Mouse (Mus musculus) left cerebral cortex, postnatal 4 days (tissue): ENCODE data around the gene Cog8. TPM values are rescaled to one million over a fixed set of nuclear protein-coding genes. Genes with fewer than 3 reads are reported as not detected.

Source experiments
- DNase-seq: peaks from one replicate; pipeline ENCODE4 v3.0.0-alpha.2; 2022
- intact Hi-C: fragments of 180-260 bp; cut with DNase I; formaldehyde crosslinking; loops from one replicate; pipeline ENCODE4 v1.15.1; 2025
- total RNA-seq, 2 experiments: library from RNA; stranded (reverse); gene quantifications; 2 replicates each; pipeline ENCODE4 v1.2.3; 2021

The Cog8 gene
- 10 to 100 TPM; 21.3 to 22.8 TPM for total RNA-seq

DNA sequence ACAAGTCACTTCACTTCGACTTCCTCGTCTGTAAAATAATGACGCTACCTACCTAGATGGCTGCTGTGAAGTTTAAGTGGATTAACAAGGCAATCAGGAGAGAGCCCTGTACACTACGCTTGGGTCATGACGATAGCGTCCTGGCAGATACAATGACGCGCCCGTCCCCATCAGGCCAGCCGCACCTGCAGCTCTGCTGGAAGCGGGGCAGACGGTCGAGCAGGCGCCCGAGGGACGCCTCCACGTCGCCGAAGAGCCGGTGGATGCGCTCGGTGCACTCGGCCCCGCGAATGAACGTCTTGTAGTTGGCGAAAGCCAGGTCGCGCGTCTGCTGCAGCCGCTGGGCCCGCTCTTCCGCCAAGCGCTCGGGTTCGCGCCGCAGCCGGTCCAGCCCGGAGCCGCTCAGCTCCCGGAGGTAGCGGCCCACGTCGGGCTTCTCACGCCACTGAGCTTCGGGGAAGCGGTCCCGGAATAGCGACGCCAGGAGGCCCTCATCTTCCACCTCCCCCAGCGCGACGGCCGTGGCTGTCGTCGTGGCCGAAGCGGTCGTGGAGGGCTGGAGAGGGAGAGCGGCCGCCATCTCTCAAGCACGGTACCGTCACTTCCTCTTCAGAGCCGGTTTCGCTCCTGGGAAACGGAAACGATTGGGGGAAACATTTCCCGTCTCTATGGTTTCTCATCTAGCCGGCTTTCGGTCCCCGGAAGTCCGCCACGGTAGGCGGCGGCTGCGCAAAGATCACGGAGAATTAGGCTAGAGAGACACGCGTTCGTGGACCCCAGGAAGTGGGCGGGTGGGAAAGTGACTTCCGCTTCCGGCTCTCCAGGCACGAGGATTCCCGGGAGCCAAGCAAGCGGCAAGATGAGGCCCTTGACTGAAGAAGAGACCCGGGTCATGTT lies at the start of gene Cog8, which contains the start of gene Nip7:
Cog8 (minus strand) TSS at position 614 of the 897 bp plus-strand sequence.
Nip7 (plus strand) TSS at position 802 of the 897 bp plus-strand sequence.
- intact Hi-C loops: no loop called here
- DNase-seq: peak; percentile 96

- peak; percentile 76 for DNase-seq
- intact Hi-C loops: no loop called here
Measured at GRCm38 (mm10) chr8:107104547-107104946, 48.1 kb upstream of the Cog8 start.

DNA sequence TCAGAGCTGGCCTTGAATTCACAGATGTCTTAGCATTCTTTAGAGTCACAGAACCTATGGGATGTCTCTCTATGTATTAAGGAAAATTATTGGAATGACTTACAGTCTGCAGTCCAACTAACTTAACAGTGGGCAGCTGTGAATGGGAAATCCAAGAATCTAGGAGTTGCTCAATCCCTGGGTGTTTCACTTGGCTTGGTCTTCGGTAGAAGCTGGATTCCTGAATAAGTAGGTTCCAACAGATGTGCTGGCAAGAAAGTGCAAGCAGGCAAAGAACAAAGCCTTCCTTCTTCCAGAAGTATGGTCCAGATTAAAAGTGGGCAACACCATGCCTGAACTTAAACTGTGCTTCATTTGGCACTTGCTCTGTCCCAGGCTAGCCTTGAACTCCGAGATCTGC lies 44.1 kb upstream of the Cog8 start:
- intact Hi-C loops: no loop called here

GRCm38 (mm10) chr8:107096366-107097036 lies 40.0 kb upstream of the Cog8 start, which contains the start of gene Terf2:
Gene Terf2 (minus strand): TSS chr8:107096547.
- intact Hi-C loops: no loop called here
- peak; percentile 98 for DNase-seq

More for the DNA sequence above, 44.1 kb upstream of the Cog8 start:
- no peak for DNase-seq

DNA sequence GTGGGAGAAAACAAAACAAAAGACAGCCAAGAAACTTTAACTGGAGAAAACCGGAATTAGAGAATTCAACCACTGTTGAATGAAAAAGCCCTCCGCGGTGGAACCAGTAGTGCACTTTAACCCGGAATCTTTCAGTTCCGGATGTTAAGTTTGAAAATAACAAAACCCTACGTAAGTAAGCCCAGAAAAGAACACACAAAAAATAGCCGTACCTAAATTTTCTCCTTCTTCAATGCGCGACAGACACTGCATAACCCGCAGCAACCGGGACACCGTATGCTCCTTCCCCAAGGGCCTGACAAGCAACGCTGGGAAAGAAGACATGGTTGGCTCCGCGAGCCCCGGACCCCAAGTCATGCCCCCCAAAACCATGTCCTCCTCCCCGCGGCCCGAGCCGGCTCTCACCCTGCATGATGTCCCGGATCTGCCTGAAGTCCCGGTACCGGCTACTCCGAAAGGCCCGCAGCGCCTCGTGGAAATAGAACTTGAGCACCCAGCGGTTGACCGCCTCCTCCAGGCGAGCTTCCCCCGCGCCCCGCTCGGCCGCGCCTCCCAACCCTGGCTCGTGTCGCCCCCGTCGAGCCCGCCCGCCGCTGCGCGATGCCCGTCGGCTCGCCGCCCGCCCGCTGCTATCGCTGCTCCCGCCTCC lies 39.4 kb upstream of the Cog8 start:
- no peak for DNase-seq
- intact Hi-C loops: no loop called here

DNA sequence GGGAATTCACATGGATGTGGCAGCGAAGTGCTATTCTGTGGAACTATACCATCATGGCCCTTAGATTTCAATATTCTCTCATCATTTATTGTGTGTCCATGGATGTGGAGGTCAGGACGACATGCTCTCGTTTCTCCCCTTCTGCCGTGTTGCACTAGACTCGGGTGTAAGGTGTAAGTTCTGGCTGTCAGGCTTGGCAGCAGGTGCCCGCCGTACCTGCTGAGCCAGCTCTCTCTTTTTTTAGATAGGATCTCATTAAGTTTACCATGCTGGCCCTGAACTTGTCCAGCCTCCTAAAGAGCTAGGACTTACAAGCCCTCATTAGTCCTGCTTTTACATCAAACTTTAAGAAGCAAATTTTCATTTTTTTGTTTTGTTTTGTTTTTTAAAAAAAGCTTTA lies 34.0 kb upstream of the Cog8 start:
- intact Hi-C loops: no loop called here
- DNase-seq: no peak

DNA sequence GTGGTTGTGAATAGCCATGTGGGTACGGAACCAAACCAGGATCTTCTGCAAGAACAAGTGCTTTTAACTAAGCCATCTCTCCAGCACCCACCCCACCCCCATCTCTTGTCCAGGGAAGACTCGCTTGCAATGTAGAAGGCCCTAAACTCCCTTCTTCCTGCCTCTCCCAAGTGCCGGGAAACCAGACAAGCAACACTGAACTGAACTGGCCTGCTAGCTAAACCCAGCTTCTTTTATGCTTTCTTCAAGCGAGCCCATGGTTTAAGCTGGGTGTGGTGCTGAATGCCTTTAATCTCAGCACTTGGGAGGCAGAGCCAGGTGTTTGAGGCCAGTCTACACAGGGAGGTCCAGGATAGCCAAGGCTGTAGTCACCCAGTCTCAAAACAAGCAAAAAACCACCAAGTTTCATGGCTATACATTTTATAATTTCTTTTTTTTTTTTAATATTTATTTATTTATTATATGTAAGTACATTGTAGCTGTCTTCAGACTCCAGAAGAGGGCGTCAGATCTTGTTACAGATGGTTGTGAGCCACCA lies 32.1 kb upstream of the Cog8 start:
- intact Hi-C loops: no loop called here
- DNase-seq: no peak

DNA sequence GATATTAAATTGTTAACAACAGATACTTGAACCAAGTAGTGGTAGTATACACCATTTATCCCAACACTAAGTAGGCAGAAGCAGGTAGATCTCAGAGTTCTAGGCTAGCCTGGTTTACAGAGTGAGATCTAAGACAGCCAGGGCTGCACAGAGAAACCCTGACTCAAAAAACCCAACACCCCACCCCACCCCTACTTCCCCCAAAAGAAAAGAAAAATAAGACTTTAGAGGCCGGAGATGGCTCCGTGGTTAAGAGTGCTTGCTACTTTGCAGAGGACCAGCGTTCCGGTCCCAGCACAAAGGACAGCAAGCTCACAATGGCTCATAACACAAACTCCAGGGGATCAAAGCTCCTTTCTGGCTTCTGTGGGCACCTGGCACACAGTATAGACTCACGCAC lies 29.5 kb upstream of the Cog8 start:
- DNase-seq: no peak
- intact Hi-C loops: no loop called here

GRCm38 (mm10) chr8:107085358-107085757 lies 28.9 kb upstream of the Cog8 start:
- intact Hi-C loops: no loop called here
- DNase-seq: no peak

DNA sequence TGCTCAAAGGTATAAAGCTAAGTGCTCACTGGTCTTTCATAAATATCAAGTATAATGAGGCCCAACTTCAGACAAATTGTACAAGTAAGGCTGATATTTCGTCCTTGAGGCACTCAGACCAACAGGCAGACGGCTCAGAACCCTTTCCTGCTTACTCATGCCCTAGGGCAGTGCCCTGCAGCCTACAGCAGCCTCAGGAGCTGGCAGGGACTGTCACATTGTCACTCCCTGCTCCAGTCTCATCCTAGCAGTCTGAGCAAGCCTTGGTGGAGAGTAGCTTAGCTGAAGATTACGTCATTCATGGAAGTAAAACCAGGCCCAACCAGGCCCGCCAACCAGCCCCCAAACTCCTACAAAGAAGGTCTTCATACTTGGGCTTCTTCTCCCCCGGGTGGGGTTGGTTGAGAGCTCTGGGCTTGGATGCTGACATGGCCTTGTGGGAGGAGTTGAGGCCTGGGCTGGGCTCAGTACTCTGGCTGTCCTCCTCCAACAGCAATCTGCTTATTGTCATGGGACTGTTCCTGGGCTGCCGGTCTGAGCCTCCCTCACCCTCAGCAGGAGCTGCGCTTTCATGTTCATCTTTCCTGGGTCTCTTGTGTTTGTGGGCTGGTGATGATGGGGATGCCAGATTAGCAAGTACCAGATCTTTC lies 19.9 kb upstream of the Cog8 start:
- no peak for DNase-seq
- intact Hi-C loops: no loop called here

DNA sequence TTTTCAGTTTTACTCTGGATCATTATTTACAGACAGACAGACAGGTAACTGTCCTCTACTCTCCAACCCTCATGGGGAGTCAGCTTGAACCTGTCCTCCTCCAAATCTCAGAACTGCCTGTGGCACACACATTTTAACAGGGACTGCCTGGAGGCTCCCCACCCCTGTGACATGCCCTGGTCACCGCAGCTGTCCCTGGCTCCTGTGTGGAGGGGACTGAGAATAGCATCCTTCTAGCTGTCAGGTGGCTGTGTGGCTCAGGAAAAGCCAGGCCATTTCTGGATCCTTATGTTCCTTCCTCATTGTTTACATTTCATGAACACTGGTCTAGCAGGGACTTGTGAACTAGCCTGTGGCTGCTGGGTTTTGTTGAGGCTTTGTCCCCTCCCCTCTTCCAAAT lies 17.6 kb upstream of the Cog8 start:
- no peak for DNase-seq
- intact Hi-C loops: no loop called here

- intact Hi-C loops: no loop called here
- DNase-seq: no peak
Measured at GRCm38 (mm10) chr8:107073706-107074105, 17.2 kb upstream of the Cog8 start.

DNA sequence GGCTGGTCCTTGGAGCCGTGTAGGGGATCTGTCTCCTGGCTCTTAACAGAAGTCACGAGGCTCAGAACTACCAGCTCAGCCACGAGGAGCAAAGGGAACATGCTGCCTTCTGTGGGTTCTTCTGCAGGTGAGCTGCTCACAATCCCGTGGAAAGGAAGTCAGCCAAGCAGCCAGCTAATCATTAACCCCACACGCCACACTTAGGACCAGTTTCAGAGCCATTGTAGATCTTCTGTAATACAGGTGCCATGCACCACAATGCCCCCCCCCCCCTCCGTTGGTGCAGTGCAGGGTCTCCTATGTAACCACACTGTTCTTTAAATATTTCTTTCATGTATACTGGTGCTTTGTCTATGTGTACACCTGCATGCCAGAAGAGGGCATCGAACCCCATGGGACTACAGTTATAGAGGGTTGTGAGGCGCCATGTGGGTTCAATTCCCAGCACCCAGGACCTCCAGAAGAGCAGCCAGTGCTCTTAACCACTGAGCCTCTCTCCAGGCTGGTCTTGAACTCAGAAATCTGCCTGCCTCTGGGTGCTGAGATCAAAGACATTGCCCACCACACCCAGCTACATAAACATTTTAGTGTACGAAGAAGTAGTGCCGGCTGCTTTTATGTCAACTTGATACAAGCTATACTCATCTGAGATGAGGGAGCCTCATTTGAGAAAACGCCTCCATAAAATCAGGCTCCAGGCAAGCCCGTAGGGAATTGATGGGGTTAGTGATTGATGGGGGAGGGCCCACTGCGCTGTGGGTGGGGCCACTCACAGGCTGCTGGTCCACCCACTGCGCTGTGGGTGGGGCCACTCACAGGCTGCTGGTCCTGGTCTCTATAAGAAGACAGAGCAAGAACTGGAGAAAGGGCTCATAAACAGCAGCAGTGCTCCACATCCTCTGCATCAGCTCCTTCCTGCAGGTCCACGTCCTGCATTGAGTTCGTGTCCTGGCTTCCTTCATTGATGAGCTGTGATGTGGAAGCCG lies 9.3 kb upstream of the Cog8 start, which contains the start of gene Tmed6:
Tmed6 (minus strand) TSS at position 134 of the 986 bp plus-strand sequence.
- no peak for DNase-seq
- intact Hi-C loops: no loop called here

GRCm38 (mm10) chr8:107062613-107063012 lies 6.1 kb upstream of the Cog8 start:
- intact Hi-C loops: no loop called here

DNA sequence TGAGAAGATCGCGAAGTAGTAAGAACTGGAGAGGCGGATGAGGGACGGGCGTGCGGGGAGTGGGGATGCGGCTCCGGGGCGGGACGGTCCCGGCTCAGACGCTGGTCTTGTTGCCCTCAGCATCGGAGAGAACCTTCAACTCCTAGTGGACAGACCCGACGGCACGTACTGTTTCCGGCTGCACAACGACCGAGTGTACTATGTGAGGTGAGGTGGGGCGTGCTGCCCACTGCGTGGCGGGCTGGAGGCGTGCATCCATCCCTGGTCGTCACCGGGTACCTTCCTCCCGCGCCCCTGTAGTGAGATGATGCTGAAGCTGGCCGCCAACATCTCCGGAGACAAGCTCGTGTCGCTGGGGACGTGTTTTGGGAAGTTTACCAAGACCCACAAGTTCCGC lies 482 bp upstream of the Cog8 start:
- intact Hi-C loops: no loop called here
- peak; percentile 27 for DNase-seq

More at GRCm38 (mm10) chr8:107062613-107063012, 6.1 kb upstream of the Cog8 start:
- no peak for DNase-seq

DNA sequence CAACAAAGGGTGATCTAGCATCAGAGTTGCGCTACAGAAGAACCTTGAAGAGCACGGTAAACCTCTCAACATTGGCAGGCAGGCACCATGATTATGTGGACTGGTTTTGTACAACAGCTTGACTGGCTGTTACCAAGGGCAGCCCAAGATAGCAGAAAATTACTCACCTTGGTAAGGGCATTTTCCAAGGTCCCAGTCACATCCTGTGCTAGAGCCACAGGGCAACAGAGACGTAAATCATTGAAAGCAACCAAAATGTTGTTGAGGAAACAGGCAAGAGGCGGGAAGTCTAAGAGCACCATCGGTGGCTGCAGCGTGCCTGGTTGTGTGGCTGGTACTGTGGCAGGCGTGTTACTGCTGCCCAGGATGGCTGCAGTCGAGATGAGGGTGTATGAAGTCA lies 4.4 kb downstream of the Cog8 start:
- intact Hi-C loops: no loop called here

GRCm38 (mm10) chr8:107049480-107049879 lies 7.0 kb downstream of the Cog8 start:
- intact Hi-C loops: no loop called here
- no peak for DNase-seq

More for the DNA sequence above, 4.4 kb downstream of the Cog8 start:
- no peak for DNase-seq

DNA sequence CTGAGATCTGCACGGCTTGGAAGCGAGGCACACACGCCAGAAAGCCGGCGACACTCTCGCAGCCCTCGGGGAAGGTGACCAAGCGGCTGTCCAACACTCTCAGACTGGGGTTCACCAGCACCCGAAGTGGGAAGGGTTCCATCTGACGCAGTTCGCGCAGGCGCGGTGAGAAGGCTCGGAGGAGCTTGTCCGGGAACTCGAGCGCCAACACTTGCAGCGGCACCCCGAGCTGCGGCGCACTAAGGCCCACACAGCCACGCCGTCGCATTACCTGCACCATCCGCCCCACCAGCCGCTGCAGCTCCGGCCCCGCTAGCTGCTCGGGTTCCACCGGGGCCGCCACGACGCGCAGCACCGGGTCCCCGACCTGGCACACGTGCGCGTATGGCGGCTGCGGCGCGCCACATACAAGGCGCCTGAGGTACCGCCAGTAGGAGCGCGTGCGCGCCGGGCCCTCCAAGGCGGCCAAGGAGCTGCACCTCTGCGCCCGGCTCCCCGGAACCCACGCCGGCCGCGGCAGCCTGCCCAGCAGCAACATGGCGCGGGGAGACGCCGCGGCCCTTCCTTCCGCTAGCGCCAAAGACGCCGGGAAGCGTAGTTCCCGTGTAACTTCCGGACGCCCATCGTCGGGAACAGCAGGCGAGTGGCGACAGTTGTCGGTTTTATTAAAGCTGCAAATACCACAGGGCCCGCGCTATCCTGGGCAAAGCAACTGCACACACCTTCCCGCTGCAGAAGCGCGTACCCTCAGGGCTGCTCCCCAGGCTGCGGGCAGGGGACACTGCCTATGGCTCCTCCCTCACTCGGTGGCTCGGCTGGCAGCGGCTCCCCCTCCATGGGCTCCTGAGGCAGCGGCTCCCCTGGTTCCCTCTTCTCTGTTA lies 8.2 kb downstream of the Cog8 start, which contains the start of gene Pdf:
Pdf (minus strand) TSS at position 554 of the 881 bp plus-strand sequence.
- intact Hi-C loops: no loop called here

More for the DNA sequence above, 8.2 kb downstream of the Cog8 start, which contains the start of gene Pdf:
- peak; percentile 82 for DNase-seq
